Mouse (Mus musculus): Measurements from ENCODE around the gene Hcar1.

The Hcar1 gene

GRCm38 (mm10) chr5:123879928-123880327 lies at the start of gene Hcar1:
TSS of gene Hcar1 (minus strand) at chr5:123880020.
- DNase-seq: no peak

DNA sequence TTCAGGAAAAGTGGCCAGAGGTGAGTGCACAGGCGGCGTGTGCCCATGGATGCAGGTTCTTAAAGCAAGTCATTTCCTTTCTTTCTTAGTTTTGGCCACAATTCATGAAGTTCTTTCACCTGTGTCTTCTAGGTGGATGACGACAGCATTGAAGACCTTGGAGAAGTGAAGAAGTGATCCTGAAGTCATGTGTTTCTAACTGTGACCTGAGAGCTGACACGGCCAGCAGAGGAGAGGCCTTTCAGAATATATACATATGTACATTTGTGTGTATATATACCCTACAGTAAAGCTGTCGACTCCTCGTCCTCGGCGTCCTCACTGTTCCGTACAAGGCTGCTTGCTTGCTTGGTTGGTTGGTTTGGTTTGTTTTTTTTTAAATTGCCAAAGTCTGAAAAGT lies 47.3 kb upstream of the Hcar1 start, which contains the start of gene Gm43518:
TSS of gene Gm43518 (plus strand) at position 301 of the 400 bp plus-strand sequence.
- no peak for DNase-seq

DNA sequence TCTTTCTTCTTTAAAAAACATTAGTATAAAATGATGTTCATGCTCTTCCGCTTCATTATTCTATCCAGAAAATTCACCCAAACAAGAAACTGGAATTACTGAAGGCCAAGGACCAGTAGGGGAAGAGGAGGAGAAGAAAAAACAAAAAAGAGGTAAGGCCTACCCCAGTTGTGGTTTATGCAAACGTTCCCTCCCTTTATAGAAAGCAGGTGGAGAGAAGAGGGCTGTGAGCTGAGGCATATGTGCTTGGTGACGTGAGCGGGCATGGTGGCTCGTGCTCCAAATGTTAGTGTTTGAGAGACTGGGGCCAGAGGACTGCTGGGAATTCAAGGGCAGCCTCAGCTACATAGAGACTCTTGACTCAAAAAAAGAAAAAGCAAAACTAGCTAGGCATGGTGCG lies 42.3 kb upstream of the Hcar1 start:
- DNase-seq: no peak

DNA sequence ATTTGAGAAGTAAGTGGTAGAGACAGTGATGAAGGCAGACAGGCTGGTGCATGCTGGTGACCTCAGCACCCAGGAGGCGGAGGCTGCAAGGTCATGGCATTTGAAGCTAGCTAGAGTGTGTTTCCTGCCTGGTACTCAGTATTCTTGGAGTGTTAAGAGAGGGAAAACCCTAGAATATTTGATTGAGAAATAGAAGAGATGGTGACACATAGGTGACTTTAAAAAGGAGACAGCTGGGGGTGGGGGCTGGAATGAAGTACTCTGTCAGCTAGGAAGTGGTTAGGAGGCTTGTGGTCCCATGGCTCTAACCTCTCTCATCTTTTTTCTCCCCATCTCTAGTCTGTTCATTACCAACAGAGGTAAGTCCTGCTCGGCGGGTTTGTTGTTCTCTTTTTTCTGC lies 35.0 kb upstream of the Hcar1 start:
- no peak for DNase-seq

DNA sequence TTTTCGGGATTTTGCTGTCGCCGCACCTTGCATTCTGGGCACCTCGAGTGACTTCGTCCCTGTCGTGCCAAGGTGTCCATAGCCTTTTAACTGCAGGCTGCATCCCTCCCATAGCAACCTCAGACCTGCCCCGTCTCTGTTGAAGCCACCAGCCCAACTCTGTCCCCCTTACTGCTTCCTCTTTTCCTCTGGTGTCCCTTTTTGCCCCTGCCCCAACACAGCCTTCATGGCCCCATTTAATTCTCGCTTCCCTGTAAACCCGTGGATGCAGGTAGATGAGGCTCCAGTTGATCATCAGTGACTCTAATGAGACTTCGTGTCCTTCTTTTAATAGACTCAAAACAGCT lies 27.8 kb upstream of the Hcar1 start:
- no peak for DNase-seq

DNA sequence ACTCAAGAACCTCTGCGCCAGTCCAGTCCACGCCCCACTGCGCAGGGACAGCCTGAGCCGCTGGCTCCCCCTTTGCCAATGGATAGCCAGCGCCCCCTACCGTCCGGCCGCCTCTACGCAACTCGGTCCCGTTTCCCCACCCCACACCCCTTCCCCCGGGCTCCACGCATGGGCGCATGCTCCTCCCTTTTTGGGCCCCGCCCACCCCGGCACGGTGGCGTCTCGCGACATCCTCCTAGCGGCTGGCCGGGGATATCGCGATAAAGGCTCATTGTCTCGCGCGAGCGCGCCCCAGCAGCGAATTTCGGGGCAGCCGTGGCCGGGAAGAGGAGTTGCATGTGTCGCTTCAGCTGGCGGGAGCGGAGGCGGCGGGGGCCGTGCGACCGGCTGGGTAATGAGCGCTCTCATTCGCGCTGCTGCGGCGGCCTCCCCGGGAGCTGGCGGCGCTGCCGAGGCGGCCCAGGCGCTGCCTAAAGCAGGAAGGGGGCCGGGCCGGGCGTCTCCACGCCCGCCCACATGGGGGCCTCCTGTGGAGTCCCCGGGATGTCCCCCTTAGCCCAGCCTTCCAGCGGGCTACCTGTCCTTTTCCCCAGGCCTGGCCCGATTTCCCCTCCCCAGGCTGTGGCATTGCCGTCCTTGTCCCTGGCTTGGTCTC lies 27.3 kb upstream of the Hcar1 start, which contains the start of gene Denr:
TSS of gene Denr (plus strand) at position 200 of the 655 bp plus-strand sequence.
- peak; percentile 100 for DNase-seq

DNA sequence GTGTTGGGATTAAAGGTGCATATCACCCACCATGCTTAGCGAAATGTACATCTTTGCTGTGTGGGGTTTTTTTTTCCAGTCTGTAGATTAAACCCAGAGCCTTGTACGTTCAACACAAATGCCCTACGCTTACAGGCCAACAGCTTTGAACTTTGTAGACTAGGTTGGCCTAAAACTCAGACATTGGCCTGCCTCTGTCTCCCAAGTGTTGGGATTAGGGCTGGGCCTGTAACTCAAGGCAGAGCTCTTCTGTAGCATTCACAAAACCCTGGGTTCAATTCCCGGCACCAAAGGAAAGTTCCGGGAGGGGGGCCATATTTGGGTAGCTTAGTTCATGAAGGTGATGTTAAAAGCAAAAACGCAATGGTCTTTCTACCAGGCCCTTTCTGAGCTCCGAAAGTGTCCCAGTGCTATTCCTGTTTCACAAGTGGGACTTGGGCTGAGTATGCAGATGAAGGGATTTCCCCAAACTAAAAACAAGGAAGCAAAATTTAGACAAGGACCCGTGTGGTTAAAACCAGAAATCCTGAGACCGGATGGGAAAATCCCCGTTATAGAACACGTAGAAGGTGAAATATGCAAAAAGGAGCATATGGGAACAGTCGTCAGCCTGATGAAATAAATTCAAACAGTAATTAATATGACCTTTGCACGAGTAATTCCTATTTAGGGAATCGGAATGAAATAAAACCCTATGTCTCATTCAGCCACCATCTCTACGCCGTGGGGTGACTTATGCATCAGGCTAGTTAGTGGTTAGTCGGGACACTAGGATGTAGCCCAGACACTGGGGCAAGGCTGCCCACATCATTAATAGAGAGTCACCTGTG lies 26.5 kb upstream of the Hcar1 start:
- peak; percentile 18 for DNase-seq

DNA sequence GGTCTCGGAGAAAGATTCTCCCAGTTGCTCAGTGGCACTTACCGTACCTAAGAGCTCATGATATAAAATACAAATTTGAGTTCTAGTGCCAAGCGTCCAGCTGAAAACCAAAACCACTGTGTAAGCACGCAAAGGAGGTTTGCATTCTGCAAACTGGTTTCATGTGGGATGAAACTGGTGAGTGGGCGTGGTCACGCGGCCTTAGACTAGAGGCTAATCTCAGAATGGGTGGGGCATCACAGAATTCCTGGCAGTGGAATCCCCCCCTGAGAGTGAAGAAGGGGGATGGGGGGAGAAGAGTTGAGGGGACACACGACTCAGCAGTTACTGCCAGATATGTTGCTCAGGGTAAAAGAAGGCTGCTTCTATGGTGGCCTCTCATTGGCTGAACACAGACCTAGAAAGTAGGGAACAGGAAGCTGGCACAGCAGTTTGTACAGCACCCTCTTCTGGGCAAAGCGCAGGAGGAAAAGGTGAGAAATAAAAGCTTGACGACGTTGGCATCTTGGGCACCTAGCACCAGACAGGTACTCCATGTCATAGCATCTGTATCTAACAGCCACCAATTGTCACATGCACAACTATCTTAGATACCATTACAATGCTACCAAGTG lies 24.3 kb upstream of the Hcar1 start:
- no peak for DNase-seq

DNA sequence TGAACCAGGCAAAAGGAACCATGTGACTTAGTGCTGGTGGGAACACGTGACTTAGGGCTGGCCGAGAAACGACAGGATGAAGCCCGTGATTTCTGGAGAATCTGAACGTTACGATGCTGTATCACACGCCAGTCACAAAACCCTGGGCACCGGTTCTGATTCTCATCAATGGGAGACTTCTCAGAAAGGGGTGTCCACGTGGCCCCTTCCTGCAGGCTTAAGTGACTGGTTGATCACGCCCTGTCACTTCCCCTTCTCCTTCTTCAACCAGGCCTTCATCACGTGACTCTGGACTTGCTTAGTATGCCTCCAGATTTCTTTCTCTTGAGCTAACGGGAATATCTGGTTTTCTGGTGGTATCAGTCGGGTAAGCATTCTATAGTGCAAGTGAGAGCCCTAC lies 17.5 kb upstream of the Hcar1 start:
- DNase-seq: no peak

DNA sequence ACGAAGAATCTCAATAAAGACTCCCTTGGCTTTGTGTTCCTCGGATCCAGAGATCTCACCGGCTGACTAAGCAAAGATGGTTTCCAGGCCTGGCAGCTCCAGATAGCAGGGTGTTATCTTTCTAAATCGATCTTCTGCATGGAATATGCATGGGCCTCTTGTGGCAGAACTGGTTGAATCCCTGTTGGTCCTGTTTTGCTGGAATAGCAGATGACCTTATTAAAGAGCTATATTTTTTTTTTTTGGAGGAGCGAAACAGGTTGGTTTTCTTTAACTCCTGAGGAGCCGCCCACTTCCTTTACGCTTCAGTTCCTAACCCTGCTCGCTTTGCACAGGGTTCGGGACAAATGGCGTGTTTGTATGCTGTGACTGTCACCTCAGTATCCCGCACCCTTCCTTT lies 16.6 kb upstream of the Hcar1 start:
- no peak for DNase-seq

GRCm38 (mm10) chr5:123893520-123893919 lies 13.7 kb upstream of the Hcar1 start:
- DNase-seq: no peak

- DNase-seq: no peak
Observed at GRCm38 (mm10) chr5:123891669-123892068, 11.8 kb upstream of the Hcar1 start.

- DNase-seq: no peak
Observed at GRCm38 (mm10) chr5:123890987-123891386, 11.2 kb upstream of the Hcar1 start.

GRCm38 (mm10) chr5:123890312-123890711 lies 10.5 kb upstream of the Hcar1 start:
- DNase-seq: no peak

DNA sequence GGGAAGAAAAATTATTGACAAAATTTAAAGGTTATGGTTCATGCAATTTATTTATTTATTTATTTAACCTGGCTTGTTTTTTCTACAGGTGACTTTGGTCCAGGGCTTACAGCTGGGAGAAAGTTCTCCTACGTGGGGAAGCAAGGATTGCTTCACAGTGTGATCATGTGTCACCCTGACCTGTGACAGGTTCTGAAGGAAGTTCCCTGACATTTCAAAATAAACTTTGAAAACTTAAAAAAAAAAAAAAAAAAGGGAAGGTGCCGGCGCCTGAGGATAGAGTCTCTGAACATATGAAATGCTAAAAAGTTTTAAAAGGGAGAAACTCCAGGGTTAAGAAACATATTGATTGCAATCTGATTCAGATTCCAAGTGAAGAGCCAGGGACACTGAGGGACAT lies 6.5 kb upstream of the Hcar1 start:
- no peak for DNase-seq

- no peak for DNase-seq
Observed at GRCm38 (mm10) chr5:123884332-123884731, 4.5 kb upstream of the Hcar1 start.

DNA sequence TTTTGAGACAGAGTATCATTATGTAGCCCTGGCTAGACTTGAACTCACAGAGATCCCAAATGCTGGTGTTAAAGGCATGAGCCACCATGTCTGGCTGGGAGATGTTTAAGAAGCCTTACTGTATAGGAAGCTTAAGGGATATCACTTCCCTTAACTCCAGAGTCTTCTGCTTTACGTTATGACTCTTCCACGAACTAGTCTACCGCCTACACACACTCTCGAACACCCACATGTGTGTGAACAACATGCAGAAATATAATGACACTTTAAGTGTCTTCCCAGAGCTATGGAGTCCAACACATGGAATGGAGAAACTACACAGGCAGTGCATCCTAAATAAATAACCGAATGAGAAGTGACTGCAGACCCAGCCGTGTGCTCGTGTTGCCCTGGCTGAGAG lies 4.1 kb upstream of the Hcar1 start:
- no peak for DNase-seq

- DNase-seq: no peak
Observed at GRCm38 (mm10) chr5:123880778-123881177, 958 bp upstream of the Hcar1 start.

DNA sequence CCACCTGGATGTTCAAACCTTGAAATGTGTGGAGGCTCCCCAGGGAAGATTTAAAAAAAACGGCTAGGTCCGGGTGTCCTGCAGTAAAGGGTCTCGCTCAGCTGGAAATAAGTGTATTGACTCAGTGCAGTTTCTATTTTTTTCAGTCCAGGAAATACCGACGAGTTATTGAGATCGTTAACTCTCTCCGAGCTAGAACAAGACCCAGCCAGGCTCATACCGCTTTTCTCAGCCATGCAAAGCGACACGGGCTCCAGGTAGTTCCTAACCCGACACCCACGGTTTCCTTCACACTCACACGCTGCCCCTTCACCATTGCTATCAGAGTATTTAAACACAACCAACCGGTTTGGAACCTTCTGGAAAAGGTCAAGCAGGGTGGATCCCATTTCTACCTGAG lies 1.8 kb downstream of the Hcar1 start:
- no peak for DNase-seq

- DNase-seq: no peak
Observed at GRCm38 (mm10) chr5:123874177-123874576, 5.6 kb downstream of the Hcar1 start.

DNA sequence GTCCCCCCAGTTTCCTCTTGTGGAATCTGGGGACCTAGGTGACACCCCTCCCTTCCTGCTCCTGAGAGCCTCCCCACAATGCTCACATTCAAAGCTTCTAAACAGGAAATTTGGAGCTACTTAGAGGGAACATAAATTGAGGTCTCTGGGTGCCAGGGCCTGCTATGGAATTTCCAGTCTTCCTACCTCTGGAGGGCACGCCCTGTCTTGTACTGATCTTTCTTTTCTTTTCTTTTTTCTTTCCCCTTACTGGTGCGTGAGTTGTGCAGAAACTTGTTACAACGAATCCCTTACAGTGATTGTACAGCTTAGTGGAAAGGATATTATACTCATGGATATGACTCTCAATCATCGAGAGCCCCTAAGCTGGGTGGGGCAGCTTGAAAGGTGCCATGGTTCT lies 10.2 kb downstream of the Hcar1 start:
- DNase-seq: no peak

GRCm38 (mm10) chr5:123866457-123866856 lies 13.4 kb downstream of the Hcar1 start:
- DNase-seq: no peak

GRCm38 (mm10) chr5:123865365-123865764 lies 14.5 kb downstream of the Hcar1 start, which contains the start of gene Hcar2:
TSS of gene Hcar2 (minus strand) at chr5:123865499.
- DNase-seq: no peak

DNA sequence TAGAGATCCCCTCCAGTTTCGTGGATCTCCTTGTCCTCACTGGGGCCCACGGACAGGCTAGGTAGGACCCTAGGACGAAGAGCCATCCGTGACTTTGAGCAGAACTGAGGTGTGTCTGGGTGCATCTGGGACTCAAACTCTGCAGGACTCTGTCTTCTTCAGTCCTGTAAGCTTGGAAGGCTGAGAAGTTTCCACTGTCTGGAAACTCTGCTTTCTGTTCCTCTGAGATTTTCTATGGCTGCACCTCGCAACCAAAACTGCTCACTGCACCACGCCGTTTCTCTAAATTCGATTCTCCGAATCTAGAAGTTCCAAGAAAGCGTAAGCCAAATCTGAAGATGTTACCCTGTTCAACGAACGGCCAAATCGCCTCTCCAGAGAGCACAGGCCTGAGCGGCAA lies 15.9 kb downstream of the Hcar1 start:
- DNase-seq: no peak
